Mouse (Mus musculus): Measurements from ENCODE around the gene Slc2a4. TPM values are rescaled to one million over a fixed set of nuclear protein-coding genes. Genes with fewer than 3 reads are reported as not detected.

The Slc2a4 gene
- 2.3 and 2.7 TPM in 2 replicates for polyA plus RNA-seq (2011; ENCODE audit: insufficient read length, low read depth, missing spikeins)

DNA sequence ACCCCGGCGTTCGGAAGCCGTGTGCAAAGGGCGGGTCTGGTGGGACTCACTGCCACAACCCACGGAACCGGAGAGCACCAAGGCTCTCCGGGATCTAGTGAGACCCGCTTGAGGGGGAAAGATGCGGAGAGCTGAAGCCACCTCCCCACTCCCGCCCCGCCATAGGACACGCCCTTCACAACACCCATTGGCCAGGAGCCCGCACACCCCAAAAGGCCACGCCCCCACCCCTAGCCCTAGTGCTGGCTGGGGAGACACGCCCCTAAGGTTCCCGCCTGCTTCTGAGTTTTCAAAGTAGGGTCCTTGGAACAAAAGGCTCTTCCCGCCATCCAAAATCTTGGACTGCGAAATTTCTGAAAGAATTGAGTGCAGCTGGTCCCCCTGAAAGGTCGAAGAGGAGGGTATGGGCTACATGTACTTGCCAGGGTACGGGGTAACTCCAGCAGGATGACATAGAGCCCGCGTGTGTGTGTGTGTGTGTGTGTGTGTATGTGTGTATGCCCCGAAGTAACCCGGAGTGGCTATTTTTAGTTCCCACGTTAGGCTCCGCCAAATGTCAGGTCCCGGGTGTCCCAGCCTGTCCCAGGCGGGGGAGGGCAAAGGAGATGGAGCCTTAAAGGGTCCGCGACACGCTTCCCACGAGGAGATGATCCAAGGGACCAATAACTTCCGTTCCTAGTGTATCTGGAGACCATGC, at the start of gene Slc2a4:
Slc2a4 (minus strand) TSS at position 123 of the 697 bp plus-strand sequence.
- peak; percentile 52; the same call in 1 of the 2 replicates for TF ChIP-seq POLR2A (IDR thresholded peaks at IDR 0.05; ENCODE audit: low read depth, low read length)
- TF ChIP-seq CTCF (IDR thresholded peaks at IDR 0.05; ENCODE audit: borderline replicate concordance, insufficient read depth, low read length), result no peak
- Histone ChIP-seq H3K27ac (ENCODE audit: insufficient read depth, low read length) (no peak within 1 kb of the TSS), H3K4me3 (ENCODE audit: insufficient read depth, low read length) (peak within 1 kb of the TSS; percentile 50), H3K4me1 (ENCODE audit: control insufficient read depth, insufficient read depth, low read length) (no peaks in the 10 kb centered on the region)

DNA sequence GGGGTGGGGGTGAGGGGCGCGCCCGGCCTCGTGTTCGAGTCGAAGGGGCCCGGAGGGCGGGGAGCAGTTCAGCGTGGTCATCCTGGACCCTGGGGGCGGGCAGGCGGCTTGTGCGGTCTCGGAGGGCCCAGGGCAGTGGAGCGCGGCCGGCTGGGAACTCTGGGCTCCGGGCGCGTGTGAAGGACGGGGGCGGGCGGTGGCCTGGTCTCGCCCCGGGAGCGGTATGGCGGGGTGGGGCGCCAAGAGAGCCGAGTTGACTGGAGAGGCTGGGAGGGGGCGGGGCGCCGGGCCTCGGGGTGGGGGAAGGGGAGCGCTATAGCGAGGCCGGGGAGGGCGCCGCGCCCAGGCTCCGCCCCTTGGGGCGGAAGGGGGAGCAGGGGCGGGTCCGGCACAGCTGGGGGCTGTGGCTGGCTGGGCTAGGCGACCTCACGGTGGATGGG, 49.1 kb upstream of the Slc2a4 start:
- peak overlapping the region; percentile 79 for H3K4me3 ChIP-seq (ENCODE audit: insufficient read depth, low read length)
- 0 out of 2 replicates have a peak, but pooled peaks cover 3% of the 10 kb centered on the region for H3K4me1 ChIP-seq (ENCODE audit: control insufficient read depth, insufficient read depth, low read length)
- H3K27ac ChIP-seq (ENCODE audit: insufficient read depth, low read length), result peak overlapping the region; percentile 94
- TF ChIP-seq POLR2A (IDR thresholded peaks at IDR 0.05; ENCODE audit: low read depth, low read length) (peak; percentile 62), CTCF (IDR thresholded peaks at IDR 0.05; ENCODE audit: borderline replicate concordance, insufficient read depth, low read length) (no peak)

DNA sequence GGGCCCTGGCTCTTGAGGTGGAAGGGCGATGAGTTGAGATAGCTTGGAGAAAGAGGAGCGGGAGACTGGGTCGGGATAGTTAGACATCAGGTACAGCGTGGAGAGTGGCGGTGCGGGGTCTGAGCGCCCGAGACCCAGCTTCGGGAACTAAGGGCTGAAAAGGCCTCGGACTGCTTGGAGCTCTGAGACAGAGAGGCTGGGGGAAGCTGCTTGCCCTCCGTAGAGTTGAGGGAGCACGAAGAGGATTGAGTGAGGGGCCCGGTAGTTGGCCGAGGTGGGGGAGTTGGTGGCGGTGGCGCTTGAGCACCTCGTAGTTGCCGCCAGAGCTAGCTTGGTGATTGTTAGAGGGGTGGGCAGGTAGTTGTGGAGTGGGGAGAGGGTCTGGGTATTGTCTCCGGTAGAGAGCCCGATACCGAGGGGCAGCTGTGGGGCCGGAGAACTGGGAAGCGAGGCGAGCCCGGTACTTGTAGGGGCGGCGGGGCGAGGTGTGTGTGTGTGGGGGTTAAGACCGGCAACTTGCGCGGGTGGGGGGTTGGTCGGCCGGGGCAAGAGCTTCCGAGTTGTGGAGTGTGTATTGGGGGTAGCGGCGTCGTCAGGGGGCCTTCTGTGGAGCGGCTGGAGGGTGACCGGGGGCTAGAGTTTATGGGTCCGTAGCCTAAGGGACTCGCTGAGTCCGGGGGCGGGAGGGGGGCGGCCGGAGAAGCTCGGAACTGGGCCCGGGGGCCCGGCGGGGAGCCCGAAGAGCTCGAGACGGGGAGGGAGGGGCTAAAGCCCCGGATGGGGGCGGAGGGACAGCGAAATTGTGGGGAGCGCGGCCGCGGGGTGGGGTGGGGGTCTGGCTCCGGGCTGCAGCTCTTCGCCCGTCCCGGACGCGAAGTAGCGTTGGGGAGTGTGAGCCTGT, 48.4 kb upstream of the Slc2a4 start:
- TF ChIP-seq POLR2A (IDR thresholded peaks at IDR 0.05; ENCODE audit: low read depth, low read length) (peak; percentile 25; the same call in 1 of the 2 replicates), CTCF (IDR thresholded peaks at IDR 0.05; ENCODE audit: borderline replicate concordance, insufficient read depth, low read length) (no peak)
- Histone ChIP-seq H3K4me3 (ENCODE audit: insufficient read depth, low read length) (peak overlapping the region; percentile 79), H3K4me1 (ENCODE audit: control insufficient read depth, insufficient read depth, low read length) (0 out of 2 replicates have a peak, but pooled peaks cover 3% of the 10 kb centered on the region), H3K27ac (ENCODE audit: insufficient read depth, low read length) (peak overlapping the region; percentile 96)

DNA sequence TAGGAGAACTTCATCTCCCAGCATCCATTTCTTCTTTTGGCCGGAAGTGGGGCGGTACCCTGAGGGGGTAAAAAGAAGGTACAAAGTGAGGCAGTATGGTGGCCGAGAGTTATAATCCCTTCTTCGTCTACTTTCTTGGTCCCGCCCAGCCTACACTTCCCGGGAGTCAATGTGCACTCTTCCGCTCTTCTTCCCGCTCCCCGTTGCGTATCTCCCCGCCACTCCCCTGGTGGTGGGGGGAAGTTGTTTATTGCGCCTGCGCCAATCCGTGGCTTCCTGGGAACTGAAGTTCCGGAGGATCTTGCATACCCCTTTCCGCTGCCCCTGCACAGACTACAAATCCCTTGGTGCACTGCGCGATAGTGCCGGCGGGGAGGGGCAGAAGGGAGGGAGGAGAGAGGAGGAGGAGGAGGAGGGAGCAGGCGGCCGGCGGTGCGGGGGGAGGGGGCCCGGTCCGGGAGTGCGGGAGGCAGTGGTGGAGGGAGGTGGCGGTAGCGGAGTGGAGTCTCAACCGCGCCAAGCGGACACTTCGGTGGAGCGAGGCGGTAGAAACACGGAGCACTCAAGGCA, 47.5 kb upstream of the Slc2a4 start, which contains the start of gene Phf23:
Phf23 (plus strand) TSS at position 387 of the 570 bp plus-strand sequence.
- H3K4me3 ChIP-seq (ENCODE audit: insufficient read depth, low read length), result peak within 1 kb of the TSS; percentile 79
- no peak for TF ChIP-seq CTCF (IDR thresholded peaks at IDR 0.05; ENCODE audit: borderline replicate concordance, insufficient read depth, low read length)
- TF ChIP-seq POLR2A (IDR thresholded peaks at IDR 0.05; ENCODE audit: low read depth, low read length), result peak; percentile 82
- peak within 1 kb of the TSS; percentile 96 for H3K27ac ChIP-seq (ENCODE audit: insufficient read depth, low read length)
- H3K4me1 ChIP-seq (ENCODE audit: control insufficient read depth, insufficient read depth, low read length), result 0 out of 2 replicates have a peak, but pooled peaks cover 3% of the 10 kb centered on the region

DNA sequence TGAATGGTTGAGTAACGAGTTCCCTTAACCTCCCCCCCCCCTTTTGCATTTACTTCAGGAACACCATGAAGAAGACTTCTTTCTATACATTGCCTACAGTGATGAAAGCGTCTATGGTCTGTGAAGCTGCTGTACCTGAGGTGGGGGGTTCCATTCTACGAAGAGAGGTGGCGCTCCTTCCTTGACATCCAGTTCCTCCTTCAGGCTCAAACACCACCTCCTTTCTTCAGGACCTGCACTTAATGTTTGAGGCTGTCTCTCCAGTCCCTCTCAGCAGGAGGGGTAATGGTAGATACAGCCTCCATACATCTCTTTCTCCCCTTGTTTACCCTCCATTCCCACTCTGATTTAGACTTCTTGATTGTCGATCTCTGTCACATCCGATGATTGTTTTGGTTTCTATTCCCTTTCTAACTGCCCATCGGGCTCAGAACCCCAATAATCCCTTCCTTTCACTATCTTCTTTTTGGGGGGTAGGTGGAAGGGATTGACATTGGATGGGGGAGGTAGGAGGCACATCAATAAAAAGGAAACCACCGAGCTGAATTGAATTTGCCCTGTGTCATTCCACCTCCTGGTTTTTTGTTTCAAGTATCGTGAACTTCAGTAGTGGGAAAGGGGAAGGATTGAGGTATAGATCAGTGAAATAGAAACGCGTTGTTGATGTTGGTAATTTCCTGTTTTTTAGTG, 46.6 kb upstream of the Slc2a4 start:
- TF ChIP-seq POLR2A (IDR thresholded peaks at IDR 0.05; ENCODE audit: low read depth, low read length) (no peak), CTCF (IDR thresholded peaks at IDR 0.05; ENCODE audit: borderline replicate concordance, insufficient read depth, low read length) (no peak)
- Histone ChIP-seq H3K4me1 (ENCODE audit: control insufficient read depth, insufficient read depth, low read length) (0 out of 2 replicates have a peak, but pooled peaks cover 3% of the 10 kb centered on the region), H3K4me3 (ENCODE audit: insufficient read depth, low read length) (no peak overlapping the region), H3K27ac (ENCODE audit: insufficient read depth, low read length) (no peak overlapping the region)

DNA sequence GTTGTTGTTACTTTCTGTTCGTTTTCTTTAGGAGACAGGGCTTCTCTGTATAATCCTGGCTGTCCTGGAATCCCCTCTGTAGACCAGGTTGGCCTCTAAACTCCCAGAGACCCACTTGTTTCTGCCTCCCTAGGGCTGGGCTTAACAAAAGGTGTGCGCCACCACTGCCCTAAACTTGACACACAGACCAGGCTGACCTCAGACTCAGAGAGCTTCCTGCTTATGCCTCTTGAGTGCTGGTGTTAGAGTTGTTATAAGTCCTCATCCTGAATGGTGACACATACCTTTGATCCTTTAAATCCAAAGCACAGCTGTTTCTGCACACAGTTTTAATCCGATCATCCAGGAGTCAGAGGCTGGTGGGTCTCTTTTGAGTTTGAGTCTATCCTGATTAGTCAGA, 44.9 kb upstream of the Slc2a4 start:
- TF ChIP-seq CTCF (IDR thresholded peaks at IDR 0.05; ENCODE audit: borderline replicate concordance, insufficient read depth, low read length), result no peak
- TF ChIP-seq POLR2A (IDR thresholded peaks at IDR 0.05; ENCODE audit: low read depth, low read length), result no peak
- no peak overlapping the region for H3K27ac ChIP-seq (ENCODE audit: insufficient read depth, low read length)
- peak overlapping the region; percentile 91 for H3K4me3 ChIP-seq (ENCODE audit: insufficient read depth, low read length)
- H3K4me1 ChIP-seq (ENCODE audit: control insufficient read depth, insufficient read depth, low read length), result no peaks in the 10 kb centered on the region

DNA sequence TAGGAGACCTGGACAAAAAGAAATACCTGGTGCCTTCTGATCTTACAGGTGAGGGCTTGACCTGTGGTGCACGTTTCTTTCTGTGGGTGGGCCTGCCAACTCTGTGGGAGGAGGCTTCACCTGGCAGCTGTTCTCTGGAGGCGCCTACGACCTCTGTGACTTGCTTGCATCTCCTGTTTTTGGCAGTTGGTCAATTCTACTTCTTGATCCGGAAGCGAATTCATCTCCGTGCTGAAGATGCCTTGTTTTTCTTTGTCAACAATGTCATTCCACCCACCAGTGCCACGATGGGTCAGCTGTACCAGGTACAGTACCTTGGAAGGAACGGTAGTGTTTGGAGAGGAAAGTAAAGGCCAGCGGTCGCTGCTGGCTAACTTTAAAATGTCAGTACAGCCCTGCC, 44.4 kb upstream of the Slc2a4 start:
- no peak overlapping the region for H3K27ac ChIP-seq (ENCODE audit: insufficient read depth, low read length)
- H3K4me3 ChIP-seq (ENCODE audit: insufficient read depth, low read length), result peak overlapping the region; percentile 91
- H3K4me1 ChIP-seq (ENCODE audit: control insufficient read depth, insufficient read depth, low read length), result no peaks in the 10 kb centered on the region
- TF ChIP-seq POLR2A (IDR thresholded peaks at IDR 0.05; ENCODE audit: low read depth, low read length) (no peak), CTCF (IDR thresholded peaks at IDR 0.05; ENCODE audit: borderline replicate concordance, insufficient read depth, low read length) (no peak)

DNA sequence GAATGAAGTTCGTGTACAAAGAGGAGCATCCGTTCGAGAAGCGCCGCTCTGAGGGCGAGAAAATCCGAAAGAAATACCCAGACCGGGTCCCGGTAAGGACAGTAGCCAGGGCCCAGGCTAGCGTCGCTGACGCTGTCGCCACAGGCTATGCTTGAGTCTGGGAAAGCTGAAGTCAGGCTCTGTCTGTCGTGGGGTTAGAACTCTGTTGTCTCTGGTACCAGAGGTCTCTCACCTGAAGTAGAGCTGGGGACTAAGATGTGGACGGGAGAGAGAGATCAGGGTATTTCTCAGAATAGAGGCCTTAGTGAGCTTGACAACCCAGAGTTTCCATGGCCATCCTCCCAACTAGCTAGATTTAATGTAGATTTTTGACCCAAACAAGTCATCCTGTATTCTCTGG, 43.7 kb upstream of the Slc2a4 start:
- no peak for TF ChIP-seq POLR2A (IDR thresholded peaks at IDR 0.05; ENCODE audit: low read depth, low read length)
- no peaks in the 10 kb centered on the region for H3K4me1 ChIP-seq (ENCODE audit: control insufficient read depth, insufficient read depth, low read length)
- H3K4me3 ChIP-seq (ENCODE audit: insufficient read depth, low read length), result peak overlapping the region; percentile 91
- H3K27ac ChIP-seq (ENCODE audit: insufficient read depth, low read length), result peak overlapping the region; percentile 85

Measured in embryonic fibroblast, embryonic 13.5 days (primary cell).